Mouse (Mus musculus): ENCODE data around the gene D11Wsu47e.

Gene D11Wsu47e

GRCm38 (mm10) chr11:113666205-113666604, 18.0 kb upstream of the D11Wsu47e start:
- no peak for DNase-seq (ENCODE audit: low spot score in 2 of 2)

GRCm38 (mm10) chr11:113666648-113667047, 17.6 kb upstream of the D11Wsu47e start:
- DNase-seq (ENCODE audit: low spot score in 2 of 2), result no peak

- no peak for DNase-seq (ENCODE audit: low spot score in 2 of 2)
These were observed 17.1 kb upstream of the D11Wsu47e start for GRCm38 (mm10) chr11:113667122-113667521.

- DNase-seq (ENCODE audit: low spot score in 2 of 2), result no peak
These were observed 16.5 kb upstream of the D11Wsu47e start for GRCm38 (mm10) chr11:113667704-113668103.

GRCm38 (mm10) chr11:113668857-113669256, 15.4 kb upstream of the D11Wsu47e start:
- no peak for DNase-seq (ENCODE audit: low spot score in 2 of 2)

GRCm38 (mm10) chr11:113669711-113670110, 14.5 kb upstream of the D11Wsu47e start:
- no peak for DNase-seq (ENCODE audit: low spot score in 2 of 2)

- DNase-seq (ENCODE audit: low spot score in 2 of 2), result no peak
These were observed 10.6 kb upstream of the D11Wsu47e start for GRCm38 (mm10) chr11:113673614-113674013.

GRCm38 (mm10) chr11:113674595-113674994, 9.6 kb upstream of the D11Wsu47e start:
- DNase-seq (ENCODE audit: low spot score in 2 of 2), result no peak

GRCm38 (mm10) chr11:113676847-113677246, 7.4 kb upstream of the D11Wsu47e start:
- DNase-seq (ENCODE audit: low spot score in 2 of 2), result no peak

- DNase-seq (ENCODE audit: low spot score in 2 of 2), result no peak
These were observed 6.8 kb upstream of the D11Wsu47e start for GRCm38 (mm10) chr11:113677378-113677777.

GRCm38 (mm10) chr11:113678373-113678772, 5.8 kb upstream of the D11Wsu47e start:
- DNase-seq (ENCODE audit: low spot score in 2 of 2), result no peak

- no peak for DNase-seq (ENCODE audit: low spot score in 2 of 2)
These were observed 3.3 kb upstream of the D11Wsu47e start for GRCm38 (mm10) chr11:113680954-113681353.

- no peak for DNase-seq (ENCODE audit: low spot score in 2 of 2)
These were observed 2.2 kb upstream of the D11Wsu47e start for GRCm38 (mm10) chr11:113681979-113682378.

GRCm38 (mm10) chr11:113682897-113683626, 1.1 kb upstream of the D11Wsu47e start:
- peak; percentile 35 to 40 for DNase-seq (ENCODE audit: low spot score in 2 of 2)

- no peak for DNase-seq (ENCODE audit: low spot score in 2 of 2)
These were observed 620 bp upstream of the D11Wsu47e start for GRCm38 (mm10) chr11:113683627-113683956.

- DNase-seq (ENCODE audit: low spot score in 2 of 2), result no peak
These were observed 655 bp downstream of the D11Wsu47e start for GRCm38 (mm10) chr11:113684707-113685426.

- no peak for DNase-seq (ENCODE audit: low spot score in 2 of 2)
These were observed 2.8 kb downstream of the D11Wsu47e start for GRCm38 (mm10) chr11:113687031-113687430.

- DNase-seq (ENCODE audit: low spot score in 2 of 2), result no peak
These were observed 6.3 kb downstream of the D11Wsu47e start for GRCm38 (mm10) chr11:113690506-113690905.

GRCm38 (mm10) chr11:113691318-113691717, 7.1 kb downstream of the D11Wsu47e start:
- no peak for DNase-seq (ENCODE audit: low spot score in 2 of 2)

- no peak for DNase-seq (ENCODE audit: low spot score in 2 of 2)
These were observed 7.6 kb downstream of the D11Wsu47e start for GRCm38 (mm10) chr11:113691851-113692250.

GRCm38 (mm10) chr11:113697571-113697970, 13.4 kb downstream of the D11Wsu47e start:
- no peak for DNase-seq (ENCODE audit: low spot score in 2 of 2)

- DNase-seq (ENCODE audit: low spot score in 2 of 2), result no peak
These were observed 13.9 kb downstream of the D11Wsu47e start for GRCm38 (mm10) chr11:113698013-113698545.

GRCm38 (mm10) chr11:113699643-113700042, 15.4 kb downstream of the D11Wsu47e start:
- no peak for DNase-seq (ENCODE audit: low spot score in 2 of 2)

All from frontal cortex, postnatal 14 days (tissue).